In the genomic region with DNA sequence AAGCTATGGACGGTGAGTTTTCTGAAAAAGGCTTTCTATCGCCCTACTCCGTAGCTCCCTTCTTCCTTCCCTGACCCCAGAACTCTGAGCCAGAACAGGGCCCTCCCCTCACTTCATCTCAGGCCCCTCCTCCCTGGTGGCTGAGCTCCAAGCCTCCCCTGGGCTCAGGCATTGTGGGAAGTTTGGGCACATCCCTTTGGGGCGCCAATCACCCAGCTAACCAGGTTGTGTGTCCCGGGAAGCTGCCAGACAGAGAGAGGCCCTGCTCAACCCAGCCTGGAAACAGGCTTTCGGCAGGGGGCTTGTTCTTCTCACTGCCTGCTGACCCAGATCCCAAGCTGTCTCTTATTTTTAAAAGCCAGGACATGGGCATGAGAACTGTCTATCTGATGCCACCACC, we compare ENCODE assay signal across 9 mouse cellular contexts. TPM values are rescaled to one million over a fixed set of nuclear protein-coding genes. Genes with fewer than 3 reads are reported as not detected.
DNase-seq lines count a peak whose midpoint lies in the region; ATAC-seq and TF ChIP-seq lines count a peak whose summit lies in the region.
"Had no signal": no experiment of that assay in that cellular context is flagged by ENCODE, and none has a peak within 500 bp of the region (broad histone marks: within the 10 kb centered on the region; RNA-seq: fewer than 3 reads in every experiment).

No protein-coding gene starts in this region.

- H3K36me3 ChIP-seq in kidney, postnatal 0 days (ENCODE audit: insufficient read depth, low read length), result no peaks in the 10 kb centered on the region
- no peaks in the 10 kb centered on the region for H3K36me3 ChIP-seq in hindbrain, embryonic 10.5 days

- H3K4me1 ChIP-seq in kidney, postnatal 0 days (replicated peaks; ENCODE audit: insufficient read depth, low read length), result no peaks in the 10 kb centered on the region
- peaks cover 27% of the 10 kb centered on the region for H3K4me1 ChIP-seq in hindbrain, embryonic 10.5 days (replicated peaks)

- no peaks in the 10 kb centered on the region for H3K27me3 ChIP-seq in kidney, postnatal 0 days (ENCODE audit: insufficient read depth, low read length)
- peaks cover 45% of the 10 kb centered on the region for H3K27me3 ChIP-seq in hindbrain, embryonic 10.5 days (ENCODE audit: insufficient read depth, poor library complexity, severe bottlenecking)

- no peak for TF ChIP-seq CTCF in kidney, postnatal 0 days (IDR thresholded peaks at IDR 0.05; ENCODE audit: low read depth)

- DNase-seq in kidney, postnatal 0 days (ENCODE audit: low spot score), result peak; percentile 24
- DNase-seq in kidney, adult 18-20 months, result no peak
- peak; percentile 70 to 76 for DNase-seq in cerebellum, postnatal 10 days
- peak; percentile 14 for DNase-seq in hindbrain, embryonic 10.5 days (ENCODE audit: low spot score)
- peak; percentile 63 for DNase-seq in left cerebral cortex, postnatal 4 days
- peak; percentile 31 to 37 for DNase-seq in right cerebral cortex, adult 2 months (ENCODE audit: low spot score in 2 of 2)
- no peak for DNase-seq in ovary, postnatal 14 days (ENCODE audit: low spot score)
- no peak for DNase-seq in adrenal gland, adult 2 months

- peak overlapping the region; percentile 69; the same call in 1 of the 2 replicates for H3K4me3 ChIP-seq in kidney, postnatal 0 days (replicated peaks; ENCODE audit: low read depth, low read length)
- peak overlapping the region; percentile 68 for H3K4me3 ChIP-seq in hindbrain, embryonic 10.5 days

- H3K9ac ChIP-seq in kidney, postnatal 0 days (ENCODE audit: low read depth, low read length), result 0 out of 2 replicates have a peak overlapping the region, but pooled peaks have one; percentile 56

- no peaks in the 10 kb centered on the region for H3K9me3 ChIP-seq in kidney, postnatal 0 days (replicated peaks; ENCODE audit: low read length)
- H3K9me3 ChIP-seq in hindbrain, embryonic 10.5 days, result no peaks in the 10 kb centered on the region

- H3K27ac ChIP-seq in kidney, postnatal 0 days, result no peak overlapping the region
- peak overlapping the region; percentile 85 for H3K27ac ChIP-seq in hindbrain, embryonic 10.5 days

- H3K4me2 ChIP-seq in kidney, postnatal 0 days (ENCODE audit: low read length), result peak overlapping the region; percentile 92

- ATAC-seq in kidney, postnatal 0 days (replicated peaks; ENCODE audit: low FRiP score, low read depth), result no peak

- 14% methylated on average over 6 of the region's 6 CpGs for WGBS in kidney, postnatal 0 days
- WGBS in hindbrain, embryonic 10.5 days, result 10% methylated on average over 6 of the region's 6 CpGs

- intact Hi-C loops in left cerebral cortex, postnatal 4 days (cut with DNase I), result loop anchor here (10.0 kb wide), 1 partner anchor 127 kb away; the partner anchor contains the start of gene Irf5

RNA-seq across cellular contexts. Expression of gene Ccdc136, which starts 1.5 kb away (rescaled TPM):
- polyA plus RNA-seq in kidney, postnatal 0 days (2015; fragmentation: Nextera tagmentation; extraction: Ambion mirVana), result 12.1 and 13.8 TPM in 2 replicates
- 21.5 and 22.4 TPM in 2 replicates for polyA plus RNA-seq in hindbrain, embryonic 10.5 days (2016; fragmentation: Nextera tagmentation; extraction: Ambion mirVana)
- 10 to 100 TPM; 70.7 to 72.5 TPM for total RNA-seq in left cerebral cortex, postnatal 4 days (2021)
- total RNA-seq in adrenal gland, adult 2 months (2021), result 1 to 10 TPM; 3.4 to 3.9 TPM
- 1.2 and 2.1 TPM in 2 replicates for polyA plus RNA-seq in adrenal gland, adult 2 months (2012; rRNA removed)
- total RNA-seq: MEL had no signal

RNA-seq across cellular contexts. Expression of gene Opn1sw, which starts 9.3 kb away (rescaled TPM):
- polyA plus RNA-seq in kidney, postnatal 0 days (2015; fragmentation: Nextera tagmentation; extraction: Ambion mirVana), result 0.26 and 0.47 TPM in 2 replicates
- polyA plus RNA-seq in hindbrain, embryonic 10.5 days (2016; fragmentation: Nextera tagmentation; extraction: Ambion mirVana), result 0.17 and 0.21 TPM in 2 replicates
- under 1 TPM in 1 of 2 experiments, not detected in 1; 0.32 TPM for total RNA-seq in left cerebral cortex, postnatal 4 days (2021)
- total RNA-seq in adrenal gland, adult 2 months (2021), result not detected
- not detected in 2 replicates for polyA plus RNA-seq in adrenal gland, adult 2 months (2012; rRNA removed)
- total RNA-seq: MEL had no signal

RNA-seq across cellular contexts. Expression of gene Flnc, which starts 35.5 kb away (rescaled TPM):
- 2.5 and 2.8 TPM in 2 replicates for polyA plus RNA-seq in kidney, postnatal 0 days (2015; fragmentation: Nextera tagmentation; extraction: Ambion mirVana)
- polyA plus RNA-seq in hindbrain, embryonic 10.5 days (2016; fragmentation: Nextera tagmentation; extraction: Ambion mirVana), result 3.6 and 4.1 TPM in 2 replicates
- 1 to 10 TPM; 4.7 TPM for total RNA-seq in left cerebral cortex, postnatal 4 days (2021)
- total RNA-seq in adrenal gland, adult 2 months (2021), result 1 to 10 TPM; 2.3 to 7.6 TPM
- 0.88 and 1.6 TPM in 2 replicates for polyA plus RNA-seq in adrenal gland, adult 2 months (2012; rRNA removed)

RNA-seq across cellular contexts. Expression of gene Calu, which starts 49.7 kb away (rescaled TPM):
- 271 and 306 TPM in 2 replicates for polyA plus RNA-seq in kidney, postnatal 0 days (2015; fragmentation: Nextera tagmentation; extraction: Ambion mirVana)
- 205 and 242 TPM in 2 replicates for polyA plus RNA-seq in hindbrain, embryonic 10.5 days (2016; fragmentation: Nextera tagmentation; extraction: Ambion mirVana)
- total RNA-seq in left cerebral cortex, postnatal 4 days (2021), result 100 to 1,000 TPM; 103 to 107 TPM
- 100 to 1,000 TPM; 125 to 150 TPM for total RNA-seq in adrenal gland, adult 2 months (2021)
- polyA plus RNA-seq in adrenal gland, adult 2 months (2012; rRNA removed), result 14.3 and 18.5 TPM in 2 replicates

Comparison
In these comparisons a context has a peak if more than half of its experiments do, and no peak if none do; other contexts are left out.
1. DNase-seq: peak in kidney, postnatal 0 days (single experiment), cerebellum, postnatal 10 days (2 of 2), hindbrain, embryonic 10.5 days (single experiment), left cerebral cortex, postnatal 4 days (single experiment) and right cerebral cortex, adult 2 months (2 of 2); none in kidney, adult 18-20 months (single experiment), ovary, postnatal 14 days (single experiment) and adrenal gland, adult 2 months (single experiment).